Mouse (Mus musculus): ENCODE data around the gene Scai.
"Not testable (repeated sequence)": the region's sequence is repeated elsewhere in the genome, so short reads cannot be mapped to it uniquely, and the experiment has no call there.

Gene Scai

DNA sequence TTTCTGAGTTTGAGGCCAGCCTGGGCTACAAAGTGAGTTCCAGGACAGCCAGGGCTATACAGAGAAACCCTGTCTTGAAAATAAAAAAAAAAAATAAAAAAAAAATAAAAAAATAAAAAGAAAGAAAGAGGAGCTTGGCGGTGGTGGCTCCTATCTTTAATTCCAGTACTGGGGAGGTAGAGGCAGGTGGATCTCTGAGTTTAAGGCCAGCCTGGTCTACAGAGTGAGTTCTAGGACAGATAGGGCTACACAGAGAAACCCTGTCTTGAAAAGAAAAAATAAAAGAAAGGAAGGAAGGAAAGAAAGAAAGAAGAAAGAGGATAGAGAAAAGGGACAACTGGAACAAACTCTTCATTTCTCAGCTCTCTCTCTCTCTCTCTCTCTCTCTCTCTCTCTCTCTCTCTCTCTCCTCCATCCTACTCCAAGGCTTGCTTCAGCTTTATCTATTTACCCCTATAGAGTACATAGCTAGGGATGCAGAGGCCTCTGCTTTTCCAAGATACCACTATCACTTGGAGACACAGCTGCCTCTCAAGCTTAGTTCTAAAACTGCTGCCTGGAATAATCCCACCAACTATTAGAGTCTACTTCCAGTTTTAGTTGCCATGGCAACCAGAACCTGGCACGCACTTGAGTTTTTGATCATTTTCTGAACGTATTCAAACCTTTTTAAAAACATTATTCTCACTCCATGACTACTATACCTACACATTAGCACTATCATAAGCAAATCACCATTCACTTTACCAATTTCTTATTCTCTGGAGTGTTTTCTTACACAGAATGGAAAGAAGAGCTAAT is 60.8 kb downstream of the Scai start:
- DNase-seq = peak; percentile 19

DNA sequence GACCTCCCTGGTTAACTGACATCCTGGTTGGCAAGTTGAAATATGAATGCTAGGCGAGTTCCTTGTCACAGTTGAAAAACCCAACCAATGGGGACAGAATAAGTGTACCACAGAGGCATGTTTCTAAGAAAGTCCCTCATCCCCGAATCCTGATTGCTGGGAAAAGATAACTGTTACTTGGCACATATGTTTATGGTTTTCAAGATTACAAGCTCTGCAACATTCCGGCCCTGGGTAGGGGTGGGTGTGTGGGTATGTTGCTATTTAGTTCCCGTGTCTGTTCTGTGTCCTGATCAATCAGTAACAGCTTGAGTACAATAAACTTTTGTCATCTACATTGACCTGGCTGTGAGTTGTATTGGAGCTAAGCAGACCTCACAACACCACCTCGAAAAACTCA is 66.4 kb downstream of the Scai start:
- DNase-seq = no peak

DNA sequence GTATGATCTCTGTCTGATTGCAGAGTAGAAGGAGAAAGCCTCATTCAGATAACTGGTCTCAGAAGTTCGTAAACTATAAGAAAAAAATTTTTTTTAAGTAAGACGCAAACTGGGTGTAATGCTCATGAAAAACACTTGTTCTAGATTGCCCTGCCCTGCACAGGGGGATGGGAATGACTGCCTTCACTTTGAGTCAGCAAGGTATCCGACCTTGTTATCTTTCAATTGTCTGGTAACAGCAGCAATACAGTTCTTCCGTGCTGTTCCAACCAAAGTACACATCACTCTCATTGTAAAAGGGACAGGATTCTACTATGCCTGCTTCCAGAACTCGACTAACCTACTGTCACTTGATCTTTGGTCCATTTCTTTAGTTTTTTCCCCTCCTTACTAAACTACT is 69.4 kb downstream of the Scai start:
- DNase-seq = no peak

DNA sequence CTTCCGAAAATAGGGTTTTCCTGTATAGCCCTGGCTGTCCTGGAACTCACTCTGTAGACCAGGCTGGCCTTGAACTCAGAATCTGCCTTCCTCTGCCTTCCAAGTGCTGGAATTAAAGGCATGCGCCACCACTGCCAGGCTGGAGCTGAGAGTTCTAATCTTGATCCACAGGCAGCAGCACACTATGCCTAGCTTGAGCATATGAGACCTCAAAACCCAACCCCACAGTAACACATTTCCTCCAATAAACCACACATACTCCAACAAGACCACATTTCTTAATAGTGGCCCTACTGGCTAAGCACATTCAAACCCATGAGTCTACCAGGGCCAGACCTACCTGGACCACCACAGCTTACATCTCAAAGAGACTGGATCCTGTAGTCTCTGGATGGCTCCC is 74.0 kb downstream of the Scai start:
- DNase-seq = no peak

DNA sequence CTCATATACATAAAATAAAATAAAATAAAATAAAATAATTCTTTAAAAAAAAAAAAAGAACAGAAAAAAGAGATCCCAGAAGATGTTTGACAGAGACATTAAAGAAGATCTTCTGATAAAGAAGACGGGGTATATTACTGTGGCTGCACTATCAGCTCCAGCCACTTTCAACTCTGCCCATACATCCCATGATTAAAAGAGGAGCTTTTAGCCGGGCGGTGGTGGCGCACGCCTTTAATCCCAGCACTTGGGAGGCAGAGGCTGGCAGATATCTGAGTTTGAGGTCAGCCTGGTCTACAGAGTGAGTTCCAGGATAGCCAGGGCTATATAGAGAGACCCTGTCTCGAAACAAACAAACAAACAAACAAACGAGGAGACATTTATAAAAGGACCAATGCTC is 76.4 kb downstream of the Scai start:
- no peak for DNase-seq

DNA sequence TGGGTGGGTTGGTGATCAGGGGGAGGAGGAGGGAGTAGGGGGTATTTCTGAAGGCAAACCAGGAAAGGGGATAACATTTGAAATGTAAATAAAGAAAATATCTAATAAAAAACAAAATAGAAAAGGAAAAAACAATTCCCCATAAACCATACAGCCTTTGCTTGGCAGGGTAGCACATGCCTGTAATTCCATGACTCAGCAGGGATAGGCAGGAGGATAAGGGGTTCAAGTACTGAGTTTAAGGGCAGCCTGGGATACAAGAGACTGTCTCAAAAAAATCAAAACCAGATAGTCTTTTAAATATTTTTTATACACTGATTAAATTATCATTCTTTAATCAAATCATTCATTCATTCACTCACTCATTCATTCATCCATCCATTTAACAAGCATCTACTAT is 80.0 kb downstream of the Scai start:
- no peak for DNase-seq

DNA sequence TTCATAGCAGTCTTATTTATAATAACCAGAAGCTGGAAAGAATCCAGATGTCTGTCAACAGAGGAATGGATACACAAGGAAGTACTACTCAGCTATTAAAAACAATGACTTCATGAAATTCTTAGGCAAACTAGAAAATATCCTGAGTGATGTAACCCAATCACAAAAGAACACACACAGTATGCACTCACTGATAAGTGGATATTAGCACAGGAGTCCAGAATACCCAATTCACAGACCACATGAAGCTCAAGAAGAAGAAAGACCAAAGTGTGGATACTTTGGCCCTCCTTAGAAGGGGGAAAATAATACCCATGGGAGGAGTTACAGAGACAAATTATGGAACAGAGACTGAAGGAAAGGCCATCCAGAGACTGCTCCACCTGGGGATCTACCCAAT is 80.8 kb downstream of the Scai start:
- DNase-seq = not testable (repeated sequence)

DNA sequence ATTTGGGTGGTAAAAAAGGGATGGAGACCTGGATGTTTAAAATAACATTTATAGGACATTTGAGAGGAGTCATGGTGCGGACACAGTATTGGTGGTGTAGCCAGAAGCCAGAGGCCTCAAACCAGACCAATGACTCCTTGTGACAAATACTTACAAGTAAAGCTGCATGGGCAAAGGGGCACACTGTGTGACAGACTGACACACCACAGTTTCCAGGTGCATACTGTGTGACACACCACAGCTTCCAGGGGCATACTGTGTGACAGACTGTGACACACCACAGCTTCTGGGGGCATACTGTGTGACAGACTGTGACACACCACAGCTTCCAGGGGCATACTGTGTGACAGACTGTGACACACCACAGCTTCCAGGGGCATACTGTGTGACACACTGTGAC is 90.6 kb downstream of the Scai start:
- DNase-seq = not testable (repeated sequence)

DNA sequence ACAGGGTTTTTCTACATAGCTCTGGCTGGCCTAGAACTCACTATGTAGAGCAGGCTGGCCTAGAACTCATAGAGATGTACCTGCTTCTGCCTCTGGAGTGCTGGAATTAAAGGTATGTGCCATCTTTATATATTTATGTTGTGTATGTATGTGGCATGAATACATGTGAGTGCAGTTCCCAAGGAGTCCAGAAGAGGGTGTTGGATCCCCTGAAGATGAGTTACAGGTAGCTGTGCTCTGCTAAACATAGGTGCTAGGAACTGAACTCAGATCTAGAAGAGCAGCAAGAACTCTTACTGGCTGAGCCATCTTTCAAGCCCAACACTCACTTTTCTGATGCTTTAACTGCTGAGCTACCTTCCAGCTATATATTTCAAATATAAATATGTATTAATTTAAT is 92.5 kb downstream of the Scai start:
- DNase-seq = no peak

DNA sequence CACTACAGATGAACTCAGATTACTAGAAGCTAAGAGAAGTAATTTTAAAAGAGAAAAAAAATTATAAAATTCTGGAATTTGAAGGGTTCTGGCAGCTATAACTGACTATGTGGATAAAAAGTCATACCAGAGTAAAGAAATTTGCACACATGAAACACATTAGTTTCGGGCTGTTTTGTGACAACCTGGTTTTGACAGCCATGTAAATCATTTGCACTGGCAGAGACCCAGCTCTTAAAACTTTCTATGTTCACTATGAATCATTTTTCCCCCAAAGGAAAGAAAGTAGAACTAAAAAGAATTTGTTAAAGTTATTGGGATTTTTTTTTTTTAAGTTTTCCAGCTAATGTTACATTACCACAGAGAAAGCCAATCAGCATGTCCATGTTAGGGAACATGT is 98.6 kb downstream of the Scai start:
- DNase-seq = no peak

DNA sequence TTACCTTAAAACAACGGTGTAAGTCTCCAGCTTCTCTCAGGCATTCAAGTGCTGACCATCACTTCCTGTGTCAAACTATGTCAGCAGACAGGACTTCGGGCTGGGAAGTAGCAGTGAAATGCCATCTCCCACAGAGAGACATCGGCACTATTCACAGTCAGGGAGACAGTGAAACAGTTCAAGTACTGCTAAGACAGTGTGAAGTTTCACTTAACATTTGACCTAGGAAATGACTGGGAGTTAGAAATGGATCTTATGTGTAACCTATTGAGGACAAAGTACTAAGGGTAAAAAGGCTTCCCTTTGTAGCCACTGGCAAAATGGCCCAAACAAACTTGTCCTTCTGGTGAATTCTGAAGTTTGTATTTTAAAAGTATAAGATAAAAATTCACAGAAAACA is 107.8 kb downstream of the Scai start:
- DNase-seq = no peak

DNA sequence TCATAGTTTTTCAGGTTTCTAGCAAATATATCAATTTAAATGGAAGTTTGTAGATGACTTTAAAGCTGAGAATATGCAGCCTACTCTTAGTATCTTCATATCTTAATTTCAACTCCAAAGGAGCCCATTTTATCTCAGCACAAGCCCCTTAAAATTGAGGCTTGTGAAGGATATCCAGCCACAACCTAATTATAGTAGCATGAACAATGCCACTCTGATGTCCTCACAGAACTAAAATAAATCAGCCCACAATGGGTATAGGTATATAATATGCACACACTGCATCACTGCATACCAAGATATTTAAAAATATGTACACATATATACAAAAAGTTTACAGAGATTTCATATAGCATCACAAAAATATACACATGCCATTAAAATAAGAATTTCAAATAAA is 119.9 kb downstream of the Scai start:
- no peak for DNase-seq

DNA sequence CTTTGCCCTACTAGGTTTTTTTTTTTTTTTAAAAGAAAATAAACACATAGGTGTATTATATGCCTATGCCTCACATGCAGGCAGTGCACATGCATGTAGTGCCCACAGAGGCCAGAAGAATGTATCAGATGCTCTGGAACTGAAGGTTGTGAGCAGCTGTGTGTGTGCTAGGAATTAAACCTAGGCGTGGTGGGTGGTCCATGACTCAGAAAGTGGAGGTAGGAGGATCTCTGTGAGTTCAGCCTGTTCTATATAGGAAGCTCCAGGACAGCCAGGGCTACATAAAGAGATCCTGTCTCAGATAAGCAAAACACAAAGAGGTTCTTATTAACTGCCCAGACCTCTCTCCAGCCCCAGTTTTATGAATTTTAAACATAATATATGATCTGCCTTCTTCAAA is 121.4 kb downstream of the Scai start:
- peak; percentile 15 for DNase-seq

DNA sequence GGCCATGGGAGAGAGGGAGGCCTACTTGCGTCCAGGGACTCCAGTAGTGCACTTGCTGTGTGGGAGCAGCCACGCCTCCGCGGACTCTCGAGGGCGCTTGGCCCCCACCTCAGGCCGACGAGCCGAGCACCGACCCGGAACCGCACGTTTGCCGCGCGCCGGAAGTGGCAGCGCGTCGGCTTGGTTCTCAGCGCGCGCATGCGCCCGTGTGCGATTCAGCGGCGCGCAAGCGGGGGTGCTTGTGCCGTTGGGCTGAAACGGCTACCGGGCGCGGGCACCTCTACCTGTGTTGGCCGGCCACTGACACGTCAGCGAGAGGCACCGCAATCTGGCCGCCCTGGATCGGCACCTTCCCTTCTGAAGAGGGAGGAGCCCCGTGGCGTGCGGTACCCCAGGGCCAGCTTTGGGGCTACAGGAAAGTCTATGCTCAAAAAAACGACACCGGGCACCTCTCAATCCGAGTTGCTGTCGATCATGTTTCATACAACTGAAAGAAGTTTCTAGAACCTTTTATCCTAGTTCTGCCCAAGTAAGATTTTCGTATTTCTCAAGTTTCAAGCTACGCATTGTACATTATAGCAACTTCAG is 125.0 kb downstream of the Scai start, which contains the start of gene Golga1:
Gene Golga1, minus strand, starts transcription at position 142 of the 588 bp plus-strand sequence.
- peak; percentile 92 for DNase-seq

DNA sequence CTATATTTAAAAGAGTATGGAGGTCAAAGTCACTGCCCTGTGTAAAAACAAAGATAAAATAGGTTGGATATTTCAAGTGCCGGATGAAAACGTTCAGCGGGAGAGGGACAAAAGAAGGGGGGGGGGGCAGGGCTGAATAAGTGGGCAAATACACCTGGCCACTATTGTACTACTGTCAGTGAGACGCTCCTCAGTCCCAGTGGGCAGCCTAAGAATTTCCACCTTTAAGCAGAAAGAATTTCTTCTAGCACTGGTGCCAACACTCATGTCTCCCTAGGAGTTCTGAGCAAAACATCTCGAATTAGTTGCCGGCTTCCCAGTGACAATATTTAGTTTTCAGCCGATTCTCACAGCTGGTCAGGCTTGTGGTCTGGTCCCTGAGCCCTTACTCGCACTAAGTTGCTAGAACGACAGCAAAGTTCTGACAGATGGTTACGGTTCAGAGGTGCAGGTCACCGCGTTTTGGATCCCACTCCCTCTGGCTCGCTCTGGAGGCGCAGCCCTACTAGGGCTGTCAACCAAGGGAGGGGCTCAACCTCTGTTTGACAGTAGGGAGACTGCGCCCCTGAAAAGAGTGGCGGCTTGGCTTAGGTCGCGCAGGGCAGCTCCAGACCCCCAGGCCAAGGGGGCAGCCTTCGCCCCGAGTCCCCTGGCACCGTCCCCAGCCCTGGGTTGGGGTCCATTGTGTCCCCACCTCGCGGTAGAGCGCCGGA is 125.7 kb downstream of the Scai start:
- DNase-seq = no peak

DNA sequence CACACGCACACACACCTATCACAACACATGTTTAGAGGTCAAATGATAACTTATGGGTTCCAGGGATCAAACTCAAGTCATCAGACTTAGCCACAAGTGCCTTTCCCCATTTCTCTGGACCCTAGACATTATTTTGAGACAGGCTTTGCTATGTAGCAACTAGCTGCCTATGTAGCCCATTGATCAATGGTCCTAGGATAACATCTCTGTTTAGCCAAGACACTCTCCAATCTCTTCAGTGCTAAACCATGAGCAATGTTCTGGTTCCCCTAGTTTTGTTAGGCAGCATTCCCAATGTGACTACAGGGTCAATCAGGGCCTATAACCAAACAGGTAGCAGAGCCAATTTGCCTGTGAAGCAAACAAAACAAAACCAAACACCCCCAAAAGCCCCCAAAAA is 142.0 kb downstream of the Scai start:
- no peak for DNase-seq

DNA sequence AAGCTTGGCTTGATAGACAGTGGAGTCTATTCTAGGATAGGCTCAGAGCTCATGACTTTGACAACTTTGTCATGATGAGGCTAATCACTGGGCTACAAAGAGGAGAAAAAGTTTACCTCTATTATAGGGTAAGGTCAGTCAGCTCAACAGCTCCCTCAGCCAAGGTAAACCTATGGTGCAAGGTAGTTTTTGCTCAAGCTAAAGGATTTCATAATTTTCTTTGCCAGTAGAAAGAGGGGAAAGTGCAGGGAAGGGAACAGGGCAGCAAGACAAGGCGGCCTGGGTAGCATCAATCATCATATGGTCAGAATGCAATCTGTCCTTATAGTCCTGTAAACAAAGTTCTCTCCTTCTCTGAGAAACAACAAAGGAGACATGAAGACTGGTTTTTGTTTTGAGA is 150.3 kb downstream of the Scai start:
- no peak for DNase-seq

DNA sequence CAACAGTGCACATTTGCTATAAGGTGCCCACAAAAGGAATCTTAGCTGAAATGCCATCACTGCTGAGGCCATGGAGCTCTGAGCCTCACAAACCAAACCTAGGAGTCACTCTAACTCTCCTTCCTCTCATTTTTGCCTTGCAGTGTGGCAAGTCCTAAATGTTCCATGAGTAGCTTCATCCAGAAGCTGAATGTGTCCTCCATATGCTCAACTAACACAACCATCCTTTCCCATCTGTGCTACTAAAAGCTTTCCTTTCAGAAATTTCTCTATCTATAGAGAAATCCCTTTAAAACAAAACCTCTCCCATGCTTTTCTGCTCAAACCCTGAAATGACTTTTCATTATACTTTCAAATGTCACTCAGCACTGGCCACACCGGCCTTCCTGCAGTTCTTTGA is 158.9 kb downstream of the Scai start:
- peak; percentile 16 for DNase-seq

DNA sequence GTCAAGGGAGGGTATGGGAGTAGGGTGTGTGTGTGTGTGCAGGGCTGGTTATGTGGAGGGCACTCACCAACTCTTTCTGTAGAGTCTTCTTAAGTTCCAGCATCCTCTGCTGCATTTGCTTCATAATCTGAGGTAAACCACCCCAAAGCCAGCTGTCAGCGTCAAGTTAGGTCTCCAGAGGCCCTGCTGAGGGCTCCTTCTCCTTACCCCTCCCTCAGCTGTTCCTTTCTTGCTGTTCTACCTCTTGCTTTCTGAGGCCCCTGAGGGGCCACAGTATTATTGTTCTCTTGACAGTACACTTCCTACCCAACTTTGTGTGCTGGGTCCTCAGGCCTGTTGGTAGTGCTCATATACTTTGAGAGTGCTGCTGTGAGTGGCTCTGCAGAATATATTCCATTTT is 170.5 kb downstream of the Scai start:
- no peak for DNase-seq

DNA sequence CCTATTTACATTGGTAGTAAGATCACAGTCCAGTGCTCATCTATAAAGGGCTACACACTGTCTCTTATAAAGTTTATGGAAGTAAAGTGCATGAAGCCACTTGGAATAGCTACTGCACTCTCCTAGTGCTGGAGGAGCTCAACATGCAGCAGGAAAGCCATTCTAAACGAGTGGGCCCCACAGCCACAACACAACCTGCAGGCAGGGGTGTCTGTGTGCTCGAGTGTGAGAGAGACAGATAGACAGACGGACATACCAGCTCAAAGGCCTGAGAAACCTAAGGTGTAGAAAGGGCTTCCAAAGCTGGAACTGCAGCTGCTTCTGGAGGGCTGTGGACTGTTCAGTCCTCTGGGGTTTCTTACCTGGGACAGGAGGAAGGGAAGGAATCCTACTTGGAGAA is 174.0 kb downstream of the Scai start:
- DNase-seq = no peak
